Mouse (Mus musculus) left cerebral cortex, postnatal 36 days (tissue): Measurements from ENCODE around the gene Espl1. TPM values are rescaled to one million over a fixed set of nuclear protein-coding genes. Genes with fewer than 3 reads are reported as not detected.

ENCODE experiments used
- DNase-seq, 2 experiments: peaks; one replicate each; pipeline ENCODE4 v3.0.0; 2021 to 2022; ENCODE audit warnings: low spot score in 2 of 2, mixed read lengths in 1 of 2
- intact Hi-C: fragments of 180-260 bp; cut with DNase I; formaldehyde crosslinking; loops from one replicate; pipeline ENCODE4 v1.15.1; 2025
- total RNA-seq, 2 experiments: library from RNA; stranded (reverse); gene quantifications; 2 replicates each; pipeline ENCODE4 v1.2.3; 2021

The Espl1 gene
- total RNA-seq, 2 experiments from 2014 or later = 1.1 TPM

DNA sequence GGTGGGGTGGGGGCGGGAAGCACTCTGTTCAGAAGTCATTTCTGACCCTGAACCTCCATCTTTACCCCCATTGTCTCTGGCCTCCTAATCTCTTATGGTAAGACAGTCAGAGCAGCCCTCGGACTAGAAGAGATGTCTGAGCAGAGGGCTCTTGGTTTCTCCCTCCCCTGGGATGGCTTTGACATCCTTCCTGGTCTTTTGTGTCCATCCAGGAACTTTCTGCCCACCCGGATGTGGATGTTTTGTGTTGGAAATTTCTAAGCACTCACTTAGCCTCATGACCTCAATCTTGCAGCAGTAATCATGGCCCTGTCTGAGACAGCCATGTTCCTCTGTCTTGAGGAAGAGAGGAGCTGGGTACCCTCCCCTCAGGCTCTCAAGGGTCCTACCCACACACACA, 24.6 kb upstream of the Espl1 start:
- intact Hi-C loops = no loop called here
- DNase-seq = no peak

- intact Hi-C loops = no loop called here
- DNase-seq = no peak
These were observed 21.9 kb upstream of the Espl1 start for GRCm38 (mm10) chr15:102273982-102274716.

GRCm38 (mm10) chr15:102278726-102279091, 17.4 kb upstream of the Espl1 start:
- intact Hi-C loops = loop anchor here (2.0 kb wide), 1 partner anchor 32 kb away; no protein-coding TSS in a partner anchor
- DNase-seq = no peak

GRCm38 (mm10) chr15:102279092-102279782, 16.8 kb upstream of the Espl1 start, which contains the start of gene Mfsd5:
Gene Mfsd5 (plus strand): TSS chr15:102279454.
- intact Hi-C loops = loop anchor here (2.0 kb wide), 1 partner anchor 32 kb away; no protein-coding TSS in a partner anchor
- peak; percentile 87 to 88 for DNase-seq

DNA sequence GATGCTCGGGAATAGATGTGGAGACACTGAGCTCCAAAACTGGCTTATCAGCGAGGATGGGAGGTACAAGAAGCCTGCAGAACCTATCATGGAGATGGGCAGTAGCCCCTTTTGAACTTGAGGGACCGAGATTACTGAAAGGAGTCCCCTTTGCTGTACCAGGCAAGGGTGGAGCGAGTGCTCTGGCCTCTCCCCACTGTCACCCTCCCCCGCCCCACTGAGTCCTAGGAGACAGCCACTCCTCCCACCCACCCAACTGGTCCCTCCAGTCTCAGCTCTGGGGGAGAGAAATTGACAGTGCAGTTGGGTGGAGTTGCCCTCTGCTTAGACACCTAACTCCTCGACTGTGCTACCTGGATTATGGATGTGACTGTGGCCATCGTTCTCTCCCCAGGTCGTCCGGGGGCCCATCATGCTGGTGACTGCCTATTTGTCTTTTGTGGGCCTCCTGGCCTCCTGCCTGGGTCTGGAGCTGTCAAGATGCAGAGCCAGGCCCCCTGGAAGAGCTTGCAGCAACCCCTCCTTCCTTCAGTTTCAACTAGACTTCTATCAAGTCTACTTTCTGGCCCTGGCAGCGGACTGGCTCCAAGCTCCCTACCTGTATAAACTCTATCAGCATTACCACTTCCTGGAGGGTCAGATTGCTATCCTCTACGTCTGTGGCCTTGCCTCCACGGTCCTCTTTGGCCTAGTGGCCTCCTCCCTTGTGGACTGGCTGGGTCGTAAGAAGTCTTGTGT, 16.1 kb upstream of the Espl1 start:
- DNase-seq = no peak
- intact Hi-C loops = loop anchor here (2.0 to 5.0 kb wide), 2 partner anchors 33 to 37 kb away; no protein-coding TSS in a partner anchor

GRCm38 (mm10) chr15:102280623-102281022, 15.4 kb upstream of the Espl1 start:
- intact Hi-C loops = loop anchor here (5.0 kb wide), 1 partner anchor 37 kb away; no protein-coding TSS in a partner anchor
- DNase-seq = no peak

DNA sequence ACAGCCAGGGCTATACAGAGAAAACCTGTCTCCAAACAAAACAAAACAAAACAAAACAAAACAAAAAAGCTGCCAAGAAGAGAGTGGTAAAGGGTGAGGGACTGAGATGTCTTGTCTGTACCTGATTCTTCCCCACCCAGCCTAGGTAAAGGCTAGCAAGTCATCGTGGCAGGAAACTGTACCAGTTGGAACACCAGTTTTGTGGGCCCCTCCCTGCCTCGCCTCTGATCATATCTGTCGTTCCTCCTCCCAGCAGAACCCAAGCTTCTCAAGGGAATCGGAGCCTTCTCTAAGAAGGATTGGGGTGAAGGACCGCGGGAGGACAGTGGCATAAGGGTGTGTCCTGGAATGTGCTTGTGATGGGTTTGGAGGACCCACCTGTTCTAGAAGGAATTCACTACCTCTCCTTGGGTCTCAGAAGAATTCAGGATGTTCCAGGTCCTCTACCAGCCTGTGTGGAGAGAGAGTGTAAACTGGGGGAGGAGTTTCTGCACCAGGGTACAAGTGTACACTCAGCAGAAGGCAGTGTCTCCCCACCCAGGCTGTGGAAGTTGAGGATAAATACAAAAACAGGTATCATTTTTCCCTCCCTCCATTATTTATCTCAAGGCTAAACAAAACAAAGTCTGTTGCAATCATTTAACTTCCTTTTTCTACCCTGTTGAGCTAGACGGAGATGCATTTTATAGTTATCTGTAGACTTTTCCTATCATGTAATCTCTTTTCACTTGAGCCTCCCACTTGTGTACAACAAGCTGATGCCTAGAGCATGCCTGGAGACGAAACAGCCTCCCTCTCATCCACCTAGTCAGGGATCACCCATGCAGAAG, 13.4 kb upstream of the Espl1 start:
- DNase-seq = no peak
- intact Hi-C loops = loop anchor here (5.0 kb wide), 1 partner anchor 35 kb away; no protein-coding TSS in a partner anchor

- intact Hi-C loops = loop anchor here (5.0 kb wide), 1 partner anchor 34 kb away; no protein-coding TSS in a partner anchor
- no peak for DNase-seq
These were observed 12.4 kb upstream of the Espl1 start for GRCm38 (mm10) chr15:102283648-102284047.

DNA sequence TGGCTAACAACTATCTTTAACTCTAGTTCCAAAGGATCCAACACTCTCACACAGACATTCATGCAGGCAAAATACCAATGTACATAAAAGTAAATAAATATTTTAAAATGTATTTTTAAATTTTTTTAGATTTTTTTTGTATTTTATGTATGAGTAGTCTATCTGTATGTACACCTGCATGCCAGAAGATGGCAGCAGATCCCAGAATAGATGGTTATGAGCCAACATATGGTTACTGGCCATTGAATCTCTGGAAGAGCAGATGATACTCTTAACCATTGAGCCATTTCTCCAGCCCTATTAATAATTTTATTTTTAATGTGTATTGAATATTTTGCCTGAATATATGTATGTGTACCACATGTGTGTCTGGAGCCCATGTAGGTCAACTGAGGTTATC, 8.7 kb upstream of the Espl1 start:
- no peak for DNase-seq
- intact Hi-C loops = no loop called here

DNA sequence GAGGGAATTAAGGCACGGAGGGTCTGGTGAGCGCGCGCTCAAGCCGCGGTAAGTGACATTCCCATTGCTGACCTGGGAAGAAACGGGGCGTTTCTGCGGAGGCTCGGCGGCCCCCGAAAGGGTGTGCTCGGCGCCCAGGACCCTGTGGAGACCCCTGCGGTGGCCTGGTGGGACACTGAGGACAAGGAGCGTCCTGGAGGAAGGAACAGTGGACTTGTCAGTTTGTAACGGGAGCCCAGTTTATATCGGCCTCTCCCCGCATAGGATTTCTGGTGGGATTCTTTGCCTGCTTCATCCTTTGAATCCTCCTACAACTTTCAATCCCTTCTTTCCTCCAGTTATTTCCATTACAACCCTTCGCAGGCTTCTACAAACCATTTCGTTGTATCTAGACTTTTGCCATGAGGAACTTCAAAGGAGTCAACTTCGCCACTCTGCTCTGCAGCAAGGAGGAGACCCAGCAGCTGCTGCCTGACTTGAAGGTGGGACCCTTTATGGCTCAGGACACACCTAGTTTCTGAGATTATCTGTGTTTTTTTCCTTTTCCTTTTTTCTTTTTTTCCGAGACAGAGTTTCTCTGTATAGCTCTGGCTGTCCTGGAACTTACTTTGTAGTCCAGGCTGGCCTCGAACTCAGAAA, 421 bp downstream of the Espl1 start:
- intact Hi-C loops = no loop called here
- no peak for DNase-seq

GRCm38 (mm10) chr15:102302542-102302941, 6.5 kb downstream of the Espl1 start:
- intact Hi-C loops = no loop called here
- DNase-seq = no peak

DNA sequence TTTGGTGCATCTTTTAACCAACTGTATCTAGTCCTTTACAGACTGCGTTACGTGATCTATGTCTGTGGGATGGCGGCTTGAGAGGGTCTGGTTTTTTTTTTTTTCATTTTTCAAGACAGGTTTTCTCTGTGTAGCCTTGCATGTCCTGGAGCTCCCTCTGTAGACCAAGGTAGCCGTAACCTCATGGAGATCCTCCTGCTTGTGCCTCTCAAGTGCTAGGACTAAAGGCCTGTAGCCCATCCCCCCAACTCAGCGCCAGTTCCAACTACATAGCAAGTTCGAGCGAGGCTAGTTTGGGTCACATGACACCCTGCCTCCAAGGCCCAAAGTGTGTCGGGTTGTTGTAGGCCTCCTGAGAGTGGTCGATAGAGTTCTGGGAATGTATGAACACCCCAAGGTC, 12.7 kb downstream of the Espl1 start:
- intact Hi-C loops = no loop called here

DNA sequence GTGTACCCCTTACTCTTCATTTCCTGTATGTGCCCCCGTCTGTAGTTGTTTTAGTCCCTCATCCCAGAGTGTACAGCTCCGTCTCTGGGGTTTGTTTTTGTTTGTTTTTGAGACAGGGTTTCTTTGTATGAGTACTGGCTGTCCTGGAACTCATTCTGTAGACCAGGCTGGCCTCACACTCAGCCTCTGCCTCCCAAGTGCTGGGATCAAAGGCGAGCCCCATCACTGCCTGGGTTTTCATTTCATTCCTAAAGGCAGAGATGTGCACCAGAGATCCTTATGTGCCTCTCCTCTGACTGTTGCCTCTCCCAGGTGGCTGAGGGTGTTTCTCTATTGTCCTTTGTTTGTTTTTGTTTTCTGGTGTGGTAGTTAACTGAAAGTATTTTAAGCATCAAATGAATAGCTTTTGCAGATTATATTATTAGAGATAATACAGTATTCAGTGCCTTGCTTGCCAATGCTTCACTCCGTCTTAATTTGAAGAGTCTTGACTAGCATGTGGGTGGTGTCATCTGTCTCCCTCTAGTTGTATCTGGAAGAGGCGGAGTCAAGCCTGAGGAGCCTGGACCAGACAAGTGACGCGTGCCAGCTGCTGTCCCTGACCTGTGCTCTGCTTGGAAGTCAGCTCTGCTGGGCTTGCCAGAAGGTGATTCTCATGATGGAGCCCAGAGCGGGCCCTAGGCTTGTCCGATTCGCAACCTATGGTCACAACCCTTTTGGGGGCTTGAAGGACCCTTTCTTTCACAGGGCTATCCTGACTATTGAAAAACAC, 14.2 kb downstream of the Espl1 start:
- no peak for DNase-seq
- intact Hi-C loops = no loop called here

More for the DNA sequence above, 12.7 kb downstream of the Espl1 start:
- no peak for DNase-seq

DNA sequence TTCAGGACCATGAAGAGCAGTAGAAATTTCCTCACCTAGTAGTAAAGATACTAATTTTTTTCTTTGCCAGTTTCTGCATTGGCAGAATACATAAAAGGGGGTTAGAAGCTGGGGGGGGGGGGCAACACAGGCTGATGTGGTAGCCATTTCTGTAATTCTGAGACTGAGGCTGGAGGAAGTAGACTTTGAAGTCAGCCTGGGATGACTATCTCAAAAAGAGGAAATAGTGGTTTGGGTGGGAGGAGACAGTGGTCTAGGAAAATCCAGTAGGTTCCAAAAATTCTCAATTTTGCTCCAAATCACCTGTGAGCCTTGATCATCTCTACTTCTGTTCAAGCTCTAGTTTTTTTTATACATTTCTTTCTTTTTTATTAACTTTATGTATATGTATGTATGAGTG, 15.4 kb downstream of the Espl1 start:
- no peak for DNase-seq
- intact Hi-C loops = no loop called here

GRCm38 (mm10) chr15:102315292-102315691, 19.2 kb downstream of the Espl1 start:
- intact Hi-C loops = loop anchor here (5.0 kb wide), 2 partner anchors 33 to 78 kb away; no protein-coding TSS in a partner anchor
- DNase-seq = no peak

GRCm38 (mm10) chr15:102316263-102316662, 20.2 kb downstream of the Espl1 start:
- DNase-seq = peak; percentile 32 to 57
- intact Hi-C loops = loop anchor here (5.0 kb wide), 2 partner anchors 34 to 79 kb away; no protein-coding TSS in a partner anchor

DNA sequence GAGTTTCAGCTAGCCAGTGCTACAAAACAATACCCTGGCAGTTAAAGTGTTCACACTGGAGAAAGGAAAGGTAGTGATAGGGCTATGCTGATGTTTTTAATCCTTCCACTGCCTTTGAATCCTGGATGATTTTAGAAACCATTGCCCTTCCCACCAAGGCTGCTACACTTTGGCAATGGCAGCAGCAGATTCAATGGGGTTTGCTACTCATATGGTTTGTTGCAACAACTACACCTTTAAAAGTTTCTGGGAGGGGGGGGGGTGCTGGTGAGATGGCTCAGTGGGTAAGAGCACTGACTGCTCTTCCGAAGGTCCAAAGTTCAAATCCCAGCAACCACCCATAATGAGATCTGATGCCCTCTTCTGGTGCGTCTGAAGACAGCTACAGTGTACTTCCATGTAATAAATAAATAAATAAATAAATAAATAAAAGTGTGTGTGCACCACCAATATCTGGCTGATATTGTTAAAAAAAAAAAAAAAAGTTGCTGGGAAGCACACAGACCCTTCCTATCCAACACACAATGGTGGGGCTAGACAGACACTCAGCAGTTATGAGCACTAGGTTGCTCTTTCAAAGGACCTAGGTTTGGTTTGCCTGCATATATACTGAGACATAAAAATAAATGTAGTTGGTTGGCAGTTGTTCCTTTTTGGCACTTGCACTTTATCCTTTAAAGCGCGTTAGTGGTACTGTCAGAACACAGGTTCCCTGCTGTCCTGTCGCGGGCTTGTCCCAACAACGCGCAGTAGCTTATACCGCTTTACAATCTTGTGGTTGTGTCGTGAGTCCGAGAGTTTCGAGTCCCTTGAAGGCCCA, 28.8 kb downstream of the Espl1 start:
- no peak for DNase-seq
- intact Hi-C loops = no loop called here
